Mouse (Mus musculus) layer of hippocampus, adult 18-20 months (tissue): ENCODE measurements at regions not wholly inside any gene's neighbourhood (a gene's known extent, or its start where the extent isn't known, plus 50 kb on each side); places are given as distances from the start of the nearest gene placed in this dataset.

ENCODE experiments used
- DNase-seq, 2 experiments: peaks; one replicate each; pipeline ENCODE4 v3.0.0; 2022; ENCODE audit warnings: low spot score in 2 of 2

- no peak for DNase-seq
Observed at GRCm38 (mm10) chr10:119395048-119395447, 58.6 kb upstream of the Grip1 start.

GRCm38 (mm10) chr10:119387924-119388323 lies 65.7 kb upstream of the Grip1 start:
- no peak for DNase-seq

- DNase-seq: no peak
Observed at GRCm38 (mm10) chr10:119382257-119382656, 71.4 kb upstream of the Grip1 start.

- DNase-seq: no peak
Observed at GRCm38 (mm10) chr10:119368566-119368965, 85.1 kb upstream of the Grip1 start.

GRCm38 (mm10) chr10:119363616-119364015 lies 90.0 kb upstream of the Grip1 start:
- DNase-seq: peak in 1 of 2 experiments; percentile 51

GRCm38 (mm10) chr10:119358730-119359292 lies 94.8 kb upstream of the Grip1 start:
- peak in 1 of 2 experiments; percentile 18 for DNase-seq

- DNase-seq: no peak
Observed at GRCm38 (mm10) chr10:119342317-119343114, 102.7 kb upstream of the Cand1 start.

GRCm38 (mm10) chr10:119340323-119340722 lies 100.5 kb upstream of the Cand1 start:
- no peak for DNase-seq

- no peak for DNase-seq
Observed at GRCm38 (mm10) chr10:119326912-119327311, 87.1 kb upstream of the Cand1 start.

GRCm38 (mm10) chr10:119319953-119320352 lies 80.1 kb upstream of the Cand1 start:
- no peak for DNase-seq

GRCm38 (mm10) chr10:119318416-119318815 lies 78.6 kb upstream of the Cand1 start:
- DNase-seq: peak; percentile 12 to 21

GRCm38 (mm10) chr10:119311578-119311977 lies 71.7 kb upstream of the Cand1 start:
- DNase-seq: no peak

- no peak for DNase-seq
Observed at GRCm38 (mm10) chr10:119295740-119296139, 55.9 kb upstream of the Cand1 start.

- DNase-seq: peak; percentile 19 to 41
Observed at GRCm38 (mm10) chr10:119294454-119295149, 54.7 kb upstream of the Cand1 start.

- no peak for DNase-seq
Observed at GRCm38 (mm10) chr10:119293372-119293771, 53.5 kb upstream of the Cand1 start.
